Mouse (Mus musculus) lung, adult 2 months (tissue): ENCODE data around the gene Pgm2. TPM values are rescaled to one million over a fixed set of nuclear protein-coding genes. Genes with fewer than 3 reads are reported as not detected.

Source experiments
- DNase-seq: peaks from one replicate; pipeline ENCODE4 v3.0.0; 2022
- H3K4me1 ChIP-seq: fragments of 200-500 bp; 2 replicates; pipeline ENCODE4 v1.6.1; 2011; ENCODE audit warnings: low read length; ENCODE audit not compliant: control insufficient read depth, insufficient read depth
- H3K4me3 ChIP-seq: fragments of 200-500 bp; replicated peaks from 2 replicates; pipeline ENCODE3; 2011; ENCODE audit warnings: low read depth, mild to moderate bottlenecking, control low read depth, low read length; ENCODE audit errors: extremely low read depth
- CTCF ChIP-seq: fragments of 200-500 bp; IDR thresholded peaks from 2 replicates; pipeline ENCODE4 v1.5.1; 2011; ENCODE audit warnings: mild to moderate bottlenecking, low read length, control low read depth; ENCODE audit not compliant: insufficient read depth
- POLR2A ChIP-seq: fragments of 200-500 bp; IDR thresholded peaks from 2 replicates; pipeline ENCODE4 v1.6.1; 2011; ENCODE audit warnings: low read depth, mild to moderate bottlenecking, control low read depth, low read length, borderline replicate concordance; ENCODE audit errors: extremely low read depth
- WGBS: fragments of 180-500 bp; shearing (Covaris S2); methylation state at CpG from one replicate; pipeline ENCODE4 v1.1.7; 2018; 5-methylcytosine and 5-hydroxymethylcytosine counted together
- polyA plus RNA-seq: library from polyadenylated mRNA; depleted of rRNA; stranded (reverse); fragments of >200 nt; gene quantifications from 2 replicates; pipeline ENCODE4 v1.2.3, GENCODE M21; 2012

The Pgm2 gene
- polyA plus RNA-seq, 1 experiment = 11.5 TPM

GRCm38 (mm10) chr5:64131550-64131949 is 38.8 kb downstream of the Pgm2 start:
- 72% methylated on average over 5 of the region's 5 CpGs for WGBS
- no peak overlapping the region for H3K4me3 ChIP-seq
- no peaks in the 10 kb centered on the region for H3K4me1 ChIP-seq
- no peak for DNase-seq
- TF ChIP-seq CTCF (no peak), POLR2A (no peak)

- DNase-seq = no peak
- 78% methylated on average over 4 of the region's 4 CpGs for WGBS
- H3K4me1 ChIP-seq = no peaks in the 10 kb centered on the region
- H3K4me3 ChIP-seq = no peak overlapping the region
- no peak for TF ChIP-seq CTCF
- TF ChIP-seq POLR2A = no peak
These were observed 41.2 kb downstream of the Pgm2 start for GRCm38 (mm10) chr5:64133901-64134300.

- WGBS = 69% methylated on average over 5 of the region's 5 CpGs
- no peak for TF ChIP-seq POLR2A
- TF ChIP-seq CTCF = peak; percentile 66
- no peaks in the 10 kb centered on the region for H3K4me1 ChIP-seq
- H3K4me3 ChIP-seq = no peak overlapping the region
- DNase-seq = no peak
These were observed 43.6 kb downstream of the Pgm2 start for GRCm38 (mm10) chr5:64136325-64136724.

GRCm38 (mm10) chr5:64140202-64140601 is 47.5 kb downstream of the Pgm2 start:
- no peak for DNase-seq
- TF ChIP-seq POLR2A (no peak), CTCF (no peak)
- Histone ChIP-seq H3K4me3 (no peak overlapping the region), H3K4me1 (no peaks in the 10 kb centered on the region)
- WGBS = 67% methylated on average over 3 of the region's 3 CpGs

- TF ChIP-seq CTCF = no peak
- TF ChIP-seq POLR2A = no peak
- DNase-seq = no peak
- WGBS = 77% methylated on average over 5 of the region's 5 CpGs
- no peaks in the 10 kb centered on the region for H3K4me1 ChIP-seq
- no peak overlapping the region for H3K4me3 ChIP-seq
These were observed 51.6 kb downstream of the Pgm2 start for GRCm38 (mm10) chr5:64144315-64144714.

- no peak for DNase-seq
- Histone ChIP-seq H3K4me1 (no peaks in the 10 kb centered on the region), H3K4me3 (no peak overlapping the region)
- TF ChIP-seq POLR2A (no peak), CTCF (no peak)
- WGBS = 66% methylated on average over 10 of the region's 10 CpGs
These were observed 53.7 kb downstream of the Pgm2 start for GRCm38 (mm10) chr5:64146384-64147005.

- Histone ChIP-seq H3K4me3 (no peak overlapping the region), H3K4me1 (no peaks in the 10 kb centered on the region)
- WGBS = 14% methylated on average over 17 of the region's 17 CpGs
- TF ChIP-seq POLR2A (no peak), CTCF (no peak)
- no peak for DNase-seq
These were observed 56.7 kb downstream of the Pgm2 start for GRCm38 (mm10) chr5:64149184-64150127.

- TF ChIP-seq POLR2A (no peak), CTCF (no peak)
- Histone ChIP-seq H3K4me3 (no peak overlapping the region), H3K4me1 (peaks cover 3% of the 10 kb centered on the region; the same call in 1 of the 2 replicates)
- DNase-seq = no peak
- WGBS = 91% methylated on average over 1 of the region's 1 CpGs
These were observed 60.6 kb downstream of the Pgm2 start for GRCm38 (mm10) chr5:64153319-64153718.

- peaks cover 3% of the 10 kb centered on the region; the same call in 1 of the 2 replicates for H3K4me1 ChIP-seq
- H3K4me3 ChIP-seq = peak within 1 kb of the TSS; percentile 8
- peak; percentile 10 for DNase-seq
- WGBS = 14% methylated on average over 11 of the region's 11 CpGs
- no peak for TF ChIP-seq CTCF
- peak; percentile 29; the same call in 1 of the 2 replicates for TF ChIP-seq POLR2A
These were observed 63.3 kb downstream of the Pgm2 start, which contains the start of gene Tbc1d1 for GRCm38 (mm10) chr5:64155861-64156550. Tbc1d1 (plus strand) TSS chr5:64156305.
